Mouse (Mus musculus) Patski (cell line): ENCODE results near the gene Slc51b. TPM values are rescaled to one million over a fixed set of nuclear protein-coding genes. Genes with fewer than 3 reads are reported as not detected.

Experiments used
- ATAC-seq: fragments of 100-300 bp; one replicate; pipeline ENCODE4 v1.8.0; 2021
- CTCF ChIA-PET: fragments of 350-600 bp; sonication (Branson Sonifier 250); formaldehyde crosslinking; loops from one replicate; lab custom pipeline; 2022; ENCODE audit warnings: inconsistent platforms; lab: Charles Lee
- POLR2A ChIA-PET: fragments of 350-600 bp; sonication (Branson Sonifier 250); formaldehyde crosslinking; loops from one replicate; lab custom pipeline; 2022; ENCODE audit warnings: antibody characterized with exemption, inconsistent platforms; lab: Charles Lee
- DNase-seq: peaks from one replicate; pipeline ENCODE4 v3.0.0-alpha.2; 2011; ENCODE audit warnings: low read depth, low spot score
- H3K27me3 ChIP-seq: fragments of 371-371 bp; one replicate; pipeline ENCODE4 v1.5.1; 2021
- CTCF ChIP-seq: fragments of 100-300 bp; IDR thresholded peaks from one replicate; pipeline ENCODE4 v1.5.1; 2021
- in situ Hi-C: fragments of 300-500 bp; cut with MboI; formaldehyde crosslinking; loops from 3 replicates; pipeline ENCODE4 v1.11.1; 2018; ENCODE audit warnings: low pct_unique_long_range_greater_than_20kb, mixed read lengths
- polyA plus RNA-seq: library from polyadenylated mRNA; unstranded; gene quantifications from one replicate; pipeline ENCODE4 v1.2.3, GENCODE M21; 2021

Slc51b gene
- polyA plus RNA-seq, 1 experiment from 2014 or later = 0.26 TPM

- H3K27me3 ChIP-seq = no peaks in the 10 kb centered on the region
- TF ChIP-seq CTCF = no peak
- ATAC-seq (peak; percentile 73), DNase-seq (peak; percentile 24)
- POLR2A ChIA-PET = interaction anchor here (0.6 to 1.1 kb wide), 2 partner anchors 13 to 152 kb away, joined by 3 to 5 read pairs; no protein-coding TSS in a partner anchor
- in situ Hi-C loops = no loop called here
- CTCF ChIA-PET = interaction anchor here (0.7 to 1.2 kb wide), 4 partner anchors 20 to 65 kb away, joined by 3 to 6 read pairs (median 3); no protein-coding TSS in a partner anchor
Measured at GRCm38 (mm10) chr9:65435671-65436301, 13.0 kb upstream of the Slc51b start, which contains the start of gene Mtfmt. Gene Mtfmt (plus strand): TSS chr9:65435782.

- no peaks in the 10 kb centered on the region for H3K27me3 ChIP-seq
- TF ChIP-seq CTCF = no peak
- ChIA-PET POLR2A (interaction anchor here (0.6 kb wide), 1 partner anchor 13 kb away, joined by 3 read pairs; no protein-coding TSS in a partner anchor), CTCF (interaction anchor here (0.7 to 1.2 kb wide), 4 partner anchors 20 to 64 kb away, joined by 3 to 6 read pairs (median 3); no protein-coding TSS in a partner anchor)
- in situ Hi-C loops = no loop called here
- DNase-seq = no peak
- no peak for ATAC-seq
Measured at GRCm38 (mm10) chr9:65435211-65435610, 12.5 kb upstream of the Slc51b start.

GRCm38 (mm10) chr9:65434140-65434539 lies 11.4 kb upstream of the Slc51b start:
- no peaks in the 10 kb centered on the region for H3K27me3 ChIP-seq
- ATAC-seq (no peak), DNase-seq (no peak)
- CTCF ChIA-PET = interaction anchor here (0.6 to 3.5 kb wide), 3 partner anchors 12 to 61 kb away, joined by 3 to 13 read pairs (median 8); no protein-coding TSS in a partner anchor
- in situ Hi-C loops = no loop called here
- peak; percentile 75 for TF ChIP-seq CTCF
- POLR2A ChIA-PET = no interaction called here

GRCm38 (mm10) chr9:65432236-65432635 lies 9.5 kb upstream of the Slc51b start:
- peak; percentile 83 for TF ChIP-seq CTCF
- DNase-seq = peak; percentile 33
- ChIA-PET POLR2A (no interaction called here), CTCF (interaction anchor here (0.8 to 3.5 kb wide), 6 partner anchors 8 to 59 kb away, joined by 3 to 13 read pairs (median 7); partner anchors contain the start of gene Rasl12)
- ATAC-seq = peak; percentile 44
- in situ Hi-C loops = no loop called here
- H3K27me3 ChIP-seq = no peaks in the 10 kb centered on the region

GRCm38 (mm10) chr9:65430921-65431320 lies 8.2 kb upstream of the Slc51b start:
- in situ Hi-C loops = no loop called here
- CTCF ChIA-PET = interaction anchor here (1.2 to 3.5 kb wide), 6 partner anchors 33 to 64 kb away, joined by 3 to 13 read pairs (median 6); partner anchors contain the start of gene Rasl12

GRCm38 (mm10) chr9:65430401-65430800 lies 7.6 kb upstream of the Slc51b start:
- ChIA-PET POLR2A (interaction anchor here (1.6 kb wide), 1 partner anchor 56 kb away, joined by 3 read pairs; no protein-coding TSS in a partner anchor), CTCF (interaction anchor here (1.4 to 3.5 kb wide), 3 partner anchors 37 to 64 kb away, joined by 3 to 13 read pairs (median 5); no protein-coding TSS in a partner anchor)
- no peaks in the 10 kb centered on the region for H3K27me3 ChIP-seq
- no peak for DNase-seq
- in situ Hi-C loops = no loop called here
- TF ChIP-seq CTCF = no peak
- ATAC-seq = no peak

More at GRCm38 (mm10) chr9:65430921-65431320, 8.2 kb upstream of the Slc51b start:
- no peaks in the 10 kb centered on the region for H3K27me3 ChIP-seq
- no peak for TF ChIP-seq CTCF
- ATAC-seq (no peak), DNase-seq (no peak)
- POLR2A ChIA-PET = interaction anchor here (1.6 kb wide), 1 partner anchor 56 kb away, joined by 3 read pairs; no protein-coding TSS in a partner anchor

GRCm38 (mm10) chr9:65428003-65428402 lies 5.2 kb upstream of the Slc51b start:
- no peak for ATAC-seq
- CTCF ChIA-PET = no interaction called here
- no peaks in the 10 kb centered on the region for H3K27me3 ChIP-seq

GRCm38 (mm10) chr9:65427511-65427910 lies 4.8 kb upstream of the Slc51b start:
- ChIA-PET POLR2A (no interaction called here), CTCF (no interaction called here)
- no peak for DNase-seq
- H3K27me3 ChIP-seq = no peaks in the 10 kb centered on the region
- no peak for ATAC-seq
- in situ Hi-C loops = loop anchor here (5.0 to 10.0 kb wide), 2 partner anchors 35 to 203 kb away; partner anchors contain the start of gene Kbtbd13
- no peak for TF ChIP-seq CTCF

More at GRCm38 (mm10) chr9:65428003-65428402, 5.2 kb upstream of the Slc51b start:
- no peak for DNase-seq
- TF ChIP-seq CTCF = no peak
- in situ Hi-C loops = loop anchor here (5.0 to 10.0 kb wide), 2 partner anchors 36 to 203 kb away; partner anchors contain the start of gene Kbtbd13
- POLR2A ChIA-PET = no interaction called here

- DNase-seq (no peak), ATAC-seq (no peak)
- no peaks in the 10 kb centered on the region for H3K27me3 ChIP-seq
- in situ Hi-C loops = loop anchor here (10.0 kb wide), 1 partner anchor 200 kb away; no protein-coding TSS in a partner anchor
- ChIA-PET POLR2A (no interaction called here), CTCF (interaction anchor here (0.9 kb wide), 1 partner anchor 8 kb away, joined by 3 read pairs; no protein-coding TSS in a partner anchor)
- TF ChIP-seq CTCF = no peak
Measured at GRCm38 (mm10) chr9:65424393-65424792, 1.6 kb upstream of the Slc51b start.

- ATAC-seq (no peak), DNase-seq (no peak)
- ChIA-PET POLR2A (no interaction called here), CTCF (no interaction called here)
- in situ Hi-C loops = loop anchor here (10.0 kb wide), 1 partner anchor 195 kb away; no protein-coding TSS in a partner anchor
- H3K27me3 ChIP-seq = no peaks in the 10 kb centered on the region
- no peak for TF ChIP-seq CTCF
Measured at GRCm38 (mm10) chr9:65419633-65420032, 3.1 kb downstream of the Slc51b start.

- ChIA-PET CTCF (no interaction called here), POLR2A (no interaction called here)
- ATAC-seq (no peak), DNase-seq (no peak)
- H3K27me3 ChIP-seq = no peaks in the 10 kb centered on the region
- in situ Hi-C loops = no loop called here
- TF ChIP-seq CTCF = no peak
Measured at GRCm38 (mm10) chr9:65417738-65418137, 5.0 kb downstream of the Slc51b start.
